Mouse (Mus musculus): ENCODE results near the gene Rassf2.

DNA sequence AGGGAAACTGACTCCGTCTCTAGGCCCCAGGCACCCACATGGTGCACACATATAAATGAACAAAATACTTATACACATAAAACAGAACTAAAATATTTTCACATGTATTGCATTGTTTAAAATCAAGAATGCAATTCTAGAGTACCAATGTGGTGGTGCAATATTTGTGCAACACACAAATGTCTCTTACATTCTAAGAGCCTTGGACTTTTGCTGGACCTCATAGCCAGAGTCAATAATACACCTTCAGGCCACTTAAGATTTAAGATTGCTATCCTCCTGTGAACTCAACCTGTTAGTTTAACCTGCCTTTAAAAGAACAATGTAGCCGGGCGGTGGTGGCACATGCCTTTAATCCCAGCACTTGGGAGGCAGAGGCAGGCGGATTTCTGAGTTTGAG, 16.6 kb upstream of the Rassf2 start:
- no peak for TF ChIP-seq GATA1 (IDR thresholded peaks at IDR 0.05; ENCODE audit: borderline replicate concordance, low read length)
- TF ChIP-seq FLI1 (IDR thresholded peaks at IDR 0.05; ENCODE audit: low read length): no peak

All from megakaryocyte, embryonic 14.5 days (primary cell).